Mouse (Mus musculus) C3H10T1/2 (cell line): ENCODE data around the gene Arhgap35. TPM values are rescaled to one million over a fixed set of nuclear protein-coding genes. Genes with fewer than 3 reads are reported as not detected.

ENCODE experiments used
- polyA plus RNA-seq, 2 experiments: library from polyadenylated mRNA; unstranded; fragments of >200 nt; fragmentation: generic; extraction: Trizol; gene quantifications; one replicate each; pipeline ENCODE4 v1.2.1; 2012; ENCODE audit warnings: missing spikeins in 2 of 2

Arhgap35 gene
- polyA plus RNA-seq: 10 to 100 TPM in 1 of 2 experiments, 1 to 10 TPM in 1; 3.6 to 26.5 TPM

DNA sequence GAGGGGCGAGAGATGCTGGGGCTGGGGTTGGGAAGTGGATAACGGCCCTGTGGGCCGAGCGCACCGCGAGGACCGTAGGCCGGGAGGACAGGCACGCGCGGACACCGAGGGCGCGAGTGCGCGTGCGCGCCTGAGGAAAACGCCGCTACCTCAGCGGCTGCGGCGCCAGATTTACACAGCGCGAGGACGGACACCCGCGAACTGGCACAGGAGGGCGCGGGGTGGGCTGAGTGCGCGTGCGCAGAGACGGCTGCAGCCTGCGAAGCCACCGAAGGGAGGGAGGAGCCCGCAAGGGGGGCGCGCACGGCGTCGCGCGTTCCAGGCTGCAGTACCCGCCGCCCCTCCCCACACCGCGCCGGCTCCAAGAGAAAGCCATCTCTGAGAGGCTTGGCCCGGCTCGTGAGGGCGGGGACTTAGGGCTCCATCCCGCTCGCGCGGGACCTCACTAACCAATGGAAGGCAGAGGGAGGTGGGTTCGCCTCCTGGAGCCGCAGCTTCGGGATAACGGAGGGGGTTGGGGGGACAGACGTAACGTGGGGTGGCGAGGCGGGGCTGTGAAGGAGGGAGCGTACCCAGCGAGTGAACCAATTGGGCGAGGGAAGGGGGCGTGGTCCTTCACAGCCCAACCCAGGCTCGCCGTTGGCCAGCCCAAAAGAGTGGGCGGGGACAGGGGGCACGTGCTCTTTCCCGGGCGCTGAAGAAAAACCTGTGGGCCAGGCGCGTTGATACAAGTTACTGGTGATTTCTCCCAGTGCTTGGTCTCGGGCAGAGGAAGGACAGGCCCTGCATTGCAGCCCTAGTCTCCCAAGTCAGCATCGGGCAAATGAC lies at the start of gene Arhgap35:
Gene Arhgap35 (minus strand): TSS at position 106 of the 828 bp plus-strand sequence.

GRCm38 (mm10) chr7:16477628-16478027 lies 137.2 kb downstream of the Arhgap35 start, which contains the start of gene Npas1:
Gene Npas1, minus strand, starts transcription at chr7:16477728.

GRCm38 (mm10) chr7:16452587-16453073 lies 162.2 kb downstream of the Arhgap35 start, which contains the start of gene Tmem160:
Gene Tmem160, plus strand, starts transcription at chr7:16452779.

Other genes with a start within 250 kb of the Arhgap35 start
- 100 to 1,000 TPM; 106 to 121 TPM for gene Sae1, start 227.2 kb downstream of the Arhgap35 start, polyA plus RNA-seq
- 10 to 100 TPM in 1 of 2 experiments, 1 to 10 TPM in 1; 7.3 to 31.0 TPM for gene Zc3h4, start 214.1 kb downstream of the Arhgap35 start, polyA plus RNA-seq
- gene Tmem160, start 162.2 kb downstream of the Arhgap35 start, polyA plus RNA-seq: 100 to 1,000 TPM; 125 to 211 TPM
- gene Npas1, start 137.3 kb downstream of the Arhgap35 start, polyA plus RNA-seq: under 1 TPM; 0.06 to 0.20 TPM
- not detected for gene Ceacam15, start 60.7 kb upstream of the Arhgap35 start, polyA plus RNA-seq
- gene Ceacam9, start 106.9 kb upstream of the Arhgap35 start, polyA plus RNA-seq: not detected
- gene Ap2s1, start 123.4 kb upstream of the Arhgap35 start, polyA plus RNA-seq: 100 to 1,000 TPM; 475 to 564 TPM
- gene Slc1a5, start 166.3 kb upstream of the Arhgap35 start, polyA plus RNA-seq: 10 to 100 TPM in 1 of 2 experiments, 1 to 10 TPM in 1; 4.3 to 13.9 TPM
- gene Strn4, start 200.9 kb upstream of the Arhgap35 start, polyA plus RNA-seq: 10 to 100 TPM; 25.0 to 45.4 TPM
- gene Fkrp, start 201.7 kb upstream of the Arhgap35 start, polyA plus RNA-seq: 10 to 100 TPM; 10.2 to 21.8 TPM
- gene Prkd2, start 227.9 kb upstream of the Arhgap35 start, polyA plus RNA-seq: 10 to 100 TPM in 1 of 2 experiments, 1 to 10 TPM in 1; 2.9 to 13.1 TPM